Mouse (Mus musculus) stomach, embryonic 15.5 days (tissue): ENCODE results near the gene 1700125H20Rik. TPM values are rescaled to one million over a fixed set of nuclear protein-coding genes. Genes with fewer than 3 reads are reported as not detected.

ENCODE experiments used
- ATAC-seq: fragments of 200-750 bp; cut with Nextera tagmentation; 2 replicates; pipeline ENCODE4 v1.8.0; 2017; ENCODE audit warnings: low read depth, moderate number of reproducible peaks, moderate TSS enrichment; ENCODE audit not compliant: insufficient read depth, low FRiP score
- H3K27ac ChIP-seq: fragments of 300-500 bp; sonication (generic); 2 replicates; pipeline ENCODE4 v1.5.1; 2015; ENCODE audit warnings: mild to moderate bottlenecking, inconsistent platforms
- H3K27me3 ChIP-seq: fragments of 300-500 bp; sonication (generic); replicated peaks from 2 replicates; pipeline ENCODE4 v1.6.1; 2015; ENCODE audit warnings: inconsistent platforms
- H3K36me3 ChIP-seq: fragments of 300-500 bp; sonication (generic); 2 replicates; pipeline ENCODE4 v1.6.1; 2015; ENCODE audit warnings: inconsistent platforms
- H3K4me1 ChIP-seq: fragments of 300-500 bp; sonication (generic); 2 replicates; pipeline ENCODE4 v1.6.1; 2015; ENCODE audit warnings: inconsistent platforms
- H3K4me2 ChIP-seq: fragments of 300-500 bp; sonication (generic); 2 replicates; pipeline ENCODE4 v1.6.1; 2015; ENCODE audit warnings: mild to moderate bottlenecking, inconsistent platforms
- H3K4me3 ChIP-seq: fragments of 300-500 bp; sonication (generic); replicated peaks from 2 replicates; pipeline ENCODE4 v1.5.1; 2015; ENCODE audit warnings: inconsistent platforms
- H3K9ac ChIP-seq: fragments of 300-500 bp; sonication (generic); 2 replicates; pipeline ENCODE4 v1.6.1; 2015; ENCODE audit warnings: inconsistent platforms
- H3K9me3 ChIP-seq: fragments of 300-500 bp; sonication (generic); 2 replicates; pipeline ENCODE4 v1.6.1; 2016; ENCODE audit warnings: inconsistent platforms
- WGBS: fragments of 180-500 bp; shearing (Covaris S2); methylation state at CpG from one replicate; pipeline ENCODE4 v1.1.7; 2015; 5-methylcytosine and 5-hydroxymethylcytosine counted together
- polyA plus RNA-seq: library from polyadenylated mRNA; unstranded; fragments of >200 nt; fragmentation: Nextera tagmentation; extraction: Ambion mirVana; gene quantifications from 2 replicates; pipeline ENCODE4 v1.2.1, GENCODE M21; 2015

1700125H20Rik gene
- 0.27 TPM in 1 of 2 replicates, not detected in the other for polyA plus RNA-seq

GRCm38 (mm10) chr11:85170058-85170740 lies at the start of gene 1700125H20Rik:
Gene 1700125H20Rik (plus strand): TSS chr11:85170404.
- ATAC-seq, result peak; percentile 92
- Histone ChIP-seq H3K27me3 (no peaks in the 10 kb centered on the region), H3K27ac (no peak within 1 kb of the TSS), H3K9me3 (no peaks in the 10 kb centered on the region), H3K9ac (0 out of 2 replicates have a peak within 1 kb of the TSS, but pooled peaks have one; percentile 17), H3K4me2 (peak within 1 kb of the TSS; percentile 52), H3K4me3 (peak within 1 kb of the TSS; percentile 25), H3K4me1 (peaks cover 3% of the 10 kb centered on the region; the same call in 1 of the 2 replicates), H3K36me3 (no peaks in the 10 kb centered on the region)
- 8% methylated on average over 21 of the region's 21 CpGs for WGBS

- 86% methylated on average over 1 of the region's 1 CpGs for WGBS
- no peaks in the 10 kb centered on the region for H3K9me3 ChIP-seq
Measured at GRCm38 (mm10) chr11:85122073-85122472, 48.1 kb upstream of the 1700125H20Rik start.

GRCm38 (mm10) chr11:85123267-85123992 lies 46.8 kb upstream of the 1700125H20Rik start:
- Histone ChIP-seq H3K9ac (no peak overlapping the region), H3K4me3 (no peak overlapping the region), H3K9me3 (no peaks in the 10 kb centered on the region), H3K4me2 (no peak overlapping the region), H3K4me1 (no peaks in the 10 kb centered on the region; the same call in 1 of the 2 replicates), H3K27me3 (no peaks in the 10 kb centered on the region), H3K27ac (no peak overlapping the region), H3K36me3 (no peaks in the 10 kb centered on the region)
- ATAC-seq, result no peak
- 83% methylated on average over 3 of the region's 3 CpGs for WGBS

More at GRCm38 (mm10) chr11:85122073-85122472, 48.1 kb upstream of the 1700125H20Rik start:
- Histone ChIP-seq H3K4me1 (no peaks in the 10 kb centered on the region; the same call in 1 of the 2 replicates), H3K4me2 (no peak overlapping the region), H3K4me3 (no peak overlapping the region), H3K36me3 (no peaks in the 10 kb centered on the region), H3K27ac (no peak overlapping the region), H3K27me3 (no peaks in the 10 kb centered on the region), H3K9ac (no peak overlapping the region)
- ATAC-seq, result no peak

GRCm38 (mm10) chr11:85126257-85127102 lies 43.7 kb upstream of the 1700125H20Rik start:
- no peak overlapping the region for H3K27ac ChIP-seq
- ATAC-seq, result no peak
- no peaks in the 10 kb centered on the region for H3K9me3 ChIP-seq
- H3K27me3 ChIP-seq, result no peaks in the 10 kb centered on the region
- 81% methylated on average over 2 of the region's 2 CpGs for WGBS
- no peaks in the 10 kb centered on the region for H3K36me3 ChIP-seq
- H3K4me1 ChIP-seq, result no peaks in the 10 kb centered on the region
- H3K9ac ChIP-seq, result no peak overlapping the region
- H3K4me3 ChIP-seq, result no peak overlapping the region
- H3K4me2 ChIP-seq, result no peak overlapping the region

GRCm38 (mm10) chr11:85128883-85129282 lies 41.3 kb upstream of the 1700125H20Rik start:
- H3K27ac ChIP-seq, result no peak overlapping the region
- no peak for ATAC-seq
- H3K27me3 ChIP-seq, result no peaks in the 10 kb centered on the region
- no peaks in the 10 kb centered on the region for H3K9me3 ChIP-seq
- H3K9ac ChIP-seq, result no peak overlapping the region
- H3K4me2 ChIP-seq, result no peak overlapping the region
- H3K4me3 ChIP-seq, result no peak overlapping the region
- 91% methylated on average over 1 of the region's 1 CpGs for WGBS
- H3K36me3 ChIP-seq, result no peaks in the 10 kb centered on the region
- H3K4me1 ChIP-seq, result no peaks in the 10 kb centered on the region

GRCm38 (mm10) chr11:85131542-85131941 lies 38.7 kb upstream of the 1700125H20Rik start:
- no peak for ATAC-seq
- no peak overlapping the region for H3K27ac ChIP-seq

GRCm38 (mm10) chr11:85138776-85139474 lies 31.3 kb upstream of the 1700125H20Rik start:
- H3K4me3 ChIP-seq, result peak overlapping the region; percentile 91
- H3K9me3 ChIP-seq, result no peaks in the 10 kb centered on the region
- H3K27me3 ChIP-seq, result no peaks in the 10 kb centered on the region
- H3K9ac ChIP-seq, result peak overlapping the region; percentile 68
- peak overlapping the region; percentile 75 for H3K4me2 ChIP-seq
- no peaks in the 10 kb centered on the region for H3K4me1 ChIP-seq
- no peaks in the 10 kb centered on the region for H3K36me3 ChIP-seq
- peak overlapping the region; percentile 69 for H3K27ac ChIP-seq
- no peak for ATAC-seq
- WGBS, result 1% methylated on average over 17 of the region's 17 CpGs

More at GRCm38 (mm10) chr11:85131542-85131941, 38.7 kb upstream of the 1700125H20Rik start:
- Histone ChIP-seq H3K4me3 (no peak overlapping the region), H3K27me3 (no peaks in the 10 kb centered on the region), H3K4me1 (no peaks in the 10 kb centered on the region), H3K9ac (no peak overlapping the region), H3K4me2 (no peak overlapping the region), H3K9me3 (no peaks in the 10 kb centered on the region), H3K36me3 (no peaks in the 10 kb centered on the region)
- WGBS, result 51% methylated on average over 2 of the region's 2 CpGs

- under 1% methylated on average over 86 of the region's 94 CpGs for WGBS
- no peaks in the 10 kb centered on the region for H3K36me3 ChIP-seq
- H3K4me1 ChIP-seq, result no peaks in the 10 kb centered on the region
- H3K9me3 ChIP-seq, result no peaks in the 10 kb centered on the region
- peak within 1 kb of the TSS; percentile 91 for H3K4me3 ChIP-seq
- H3K27me3 ChIP-seq, result no peaks in the 10 kb centered on the region
- peak; percentile 96 for ATAC-seq
- peak within 1 kb of the TSS; percentile 68 for H3K9ac ChIP-seq
- H3K4me2 ChIP-seq, result peak within 1 kb of the TSS; percentile 75
- H3K27ac ChIP-seq, result peak within 1 kb of the TSS; percentile 78
Measured at GRCm38 (mm10) chr11:85139581-85140540, 30.3 kb upstream of the 1700125H20Rik start, which contains the start of gene Usp32. Gene Usp32 (minus strand): TSS chr11:85140161.

GRCm38 (mm10) chr11:85152256-85152930 lies 17.8 kb upstream of the 1700125H20Rik start:
- no peak for ATAC-seq
- H3K27ac ChIP-seq, result no peak overlapping the region
- WGBS, result 78% methylated on average over 2 of the region's 2 CpGs

GRCm38 (mm10) chr11:85157301-85157700 lies 12.9 kb upstream of the 1700125H20Rik start:
- Histone ChIP-seq H3K9me3 (no peaks in the 10 kb centered on the region), H3K27ac (no peak overlapping the region), H3K4me3 (no peak overlapping the region), H3K9ac (no peak overlapping the region), H3K36me3 (no peaks in the 10 kb centered on the region), H3K4me1 (no peaks in the 10 kb centered on the region), H3K27me3 (no peaks in the 10 kb centered on the region), H3K4me2 (no peak overlapping the region)
- 60% methylated on average over 2 of the region's 2 CpGs for WGBS
- no peak for ATAC-seq

More at GRCm38 (mm10) chr11:85152256-85152930, 17.8 kb upstream of the 1700125H20Rik start:
- Histone ChIP-seq H3K4me2 (no peak overlapping the region), H3K36me3 (no peaks in the 10 kb centered on the region), H3K27me3 (no peaks in the 10 kb centered on the region), H3K4me3 (no peak overlapping the region), H3K9me3 (no peaks in the 10 kb centered on the region), H3K4me1 (no peaks in the 10 kb centered on the region), H3K9ac (no peak overlapping the region)
